Mouse (Mus musculus) midbrain, embryonic 15.5 days (tissue): Measurements from ENCODE around the gene Pard3. TPM values are rescaled to one million over a fixed set of nuclear protein-coding genes. Genes with fewer than 3 reads are reported as not detected.

Experiments
- ATAC-seq: fragments of 200-750 bp; cut with Nextera tagmentation; replicated peaks from 2 replicates; pipeline ENCODE4 v1.8.0; 2017; ENCODE audit warnings: moderate TSS enrichment
- H3K27ac ChIP-seq: fragments of 300-500 bp; sonication (generic); 2 replicates; pipeline ENCODE4 v1.5.1; 2015; ENCODE audit warnings: mild to moderate bottlenecking, inconsistent platforms
- H3K27me3 ChIP-seq: fragments of 300-500 bp; sonication (generic); replicated peaks from 2 replicates; pipeline ENCODE4 v1.6.1; 2015; ENCODE audit warnings: inconsistent platforms
- H3K36me3 ChIP-seq: fragments of 300-500 bp; sonication (generic); replicated peaks from 2 replicates; pipeline ENCODE4 v1.6.1; 2015; ENCODE audit warnings: inconsistent platforms
- H3K4me1 ChIP-seq: fragments of 300-500 bp; sonication (generic); 2 replicates; pipeline ENCODE4 v1.6.1; 2015; ENCODE audit warnings: inconsistent platforms
- H3K4me2 ChIP-seq: fragments of 300-500 bp; sonication (generic); 2 replicates; pipeline ENCODE4 v1.6.1; 2015; ENCODE audit warnings: inconsistent platforms, mild to moderate bottlenecking, moderate library complexity
- H3K4me3 ChIP-seq: fragments of 300-500 bp; sonication (generic); 2 replicates; pipeline ENCODE4 v1.5.1; 2015; ENCODE audit warnings: mild to moderate bottlenecking, inconsistent platforms
- H3K9ac ChIP-seq: fragments of 300-500 bp; sonication (generic); 2 replicates; pipeline ENCODE4 v1.6.1; 2015; ENCODE audit warnings: mild to moderate bottlenecking, inconsistent platforms
- H3K9me3 ChIP-seq: fragments of 300-500 bp; sonication (generic); 2 replicates; pipeline ENCODE4 v1.6.1; 2016; ENCODE audit warnings: inconsistent platforms
- WGBS: fragments of 180-500 bp; shearing (Covaris S2); methylation state at CpG from one replicate; pipeline ENCODE4 v1.1.7; 2015; ENCODE audit warnings: mixed read lengths; 5-methylcytosine and 5-hydroxymethylcytosine counted together
- polyA plus RNA-seq: library from polyadenylated mRNA; unstranded; fragments of >200 nt; fragmentation: Nextera tagmentation; extraction: Ambion mirVana; gene quantifications from 2 replicates; pipeline ENCODE4 v1.2.1, GENCODE M21; 2015

The Pard3 gene
- polyA plus RNA-seq, 1 experiment from 2014 or later, result 21.6 TPM

- Histone ChIP-seq H3K4me2 (no peak overlapping the region), H3K4me3 (no peak overlapping the region), H3K9me3 (no peaks in the 10 kb centered on the region), H3K27ac (no peak overlapping the region), H3K36me3 (no peaks in the 10 kb centered on the region), H3K4me1 (peaks cover 35% of the 10 kb centered on the region), H3K27me3 (no peaks in the 10 kb centered on the region), H3K9ac (no peak overlapping the region)
- no peak for ATAC-seq
- 52% methylated on average over 8 of the region's 8 CpGs for WGBS
Observed at GRCm38 (mm10) chr8:127089021-127089420, 25.3 kb downstream of the Pard3 start.

- H3K27ac ChIP-seq, result no peak overlapping the region
- H3K4me2 ChIP-seq, result no peak overlapping the region
Observed at GRCm38 (mm10) chr8:127090435-127090834, 26.7 kb downstream of the Pard3 start.

GRCm38 (mm10) chr8:127091936-127092335 is 28.2 kb downstream of the Pard3 start:
- H3K27me3 ChIP-seq, result no peaks in the 10 kb centered on the region
- H3K4me1 ChIP-seq, result peaks cover 35% of the 10 kb centered on the region
- no peak for ATAC-seq
- no peaks in the 10 kb centered on the region for H3K36me3 ChIP-seq
- peak overlapping the region; percentile 78 for H3K27ac ChIP-seq
- H3K9me3 ChIP-seq, result no peaks in the 10 kb centered on the region
- no peak overlapping the region for H3K4me3 ChIP-seq
- no peak overlapping the region for H3K9ac ChIP-seq
- 81% methylated on average over 3 of the region's 3 CpGs for WGBS
- H3K4me2 ChIP-seq, result no peak overlapping the region

More at GRCm38 (mm10) chr8:127090435-127090834, 26.7 kb downstream of the Pard3 start:
- Histone ChIP-seq H3K9me3 (no peaks in the 10 kb centered on the region), H3K36me3 (no peaks in the 10 kb centered on the region), H3K27me3 (no peaks in the 10 kb centered on the region), H3K9ac (no peak overlapping the region), H3K4me3 (no peak overlapping the region), H3K4me1 (peaks cover 40% of the 10 kb centered on the region)
- WGBS, result 88% methylated on average over 4 of the region's 4 CpGs
- ATAC-seq, result no peak

GRCm38 (mm10) chr8:127092383-127093112 is 28.9 kb downstream of the Pard3 start:
- Histone ChIP-seq H3K27ac (peak overlapping the region; percentile 78), H3K4me1 (peaks cover 35% of the 10 kb centered on the region), H3K27me3 (no peaks in the 10 kb centered on the region), H3K4me3 (0 out of 2 replicates have a peak overlapping the region, but pooled peaks have one; percentile 5), H3K36me3 (no peaks in the 10 kb centered on the region), H3K9me3 (no peaks in the 10 kb centered on the region), H3K4me2 (peak overlapping the region; percentile 41), H3K9ac (peak overlapping the region; percentile 21; the same call in 1 of the 2 replicates)
- ATAC-seq, result peak; percentile 77
- WGBS, result 8% methylated on average over 10 of the region's 10 CpGs

- H3K27ac ChIP-seq, result peak overlapping the region; percentile 78
- no peak for ATAC-seq
- no peaks in the 10 kb centered on the region for H3K36me3 ChIP-seq
- peak overlapping the region; percentile 21; the same call in 1 of the 2 replicates for H3K9ac ChIP-seq
- no peaks in the 10 kb centered on the region for H3K9me3 ChIP-seq
- H3K4me3 ChIP-seq, result 0 out of 2 replicates have a peak overlapping the region, but pooled peaks have one; percentile 5
- WGBS, result 25% methylated on average over 3 of the region's 3 CpGs
- H3K4me2 ChIP-seq, result peak overlapping the region; percentile 41
- peaks cover 30% of the 10 kb centered on the region for H3K4me1 ChIP-seq
- no peaks in the 10 kb centered on the region for H3K27me3 ChIP-seq
Observed at GRCm38 (mm10) chr8:127093113-127093426, 29.4 kb downstream of the Pard3 start.

- Histone ChIP-seq H3K4me3 (no peak overlapping the region), H3K27ac (no peak overlapping the region), H3K4me1 (peaks cover 20% of the 10 kb centered on the region), H3K9ac (no peak overlapping the region), H3K4me2 (no peak overlapping the region), H3K9me3 (no peaks in the 10 kb centered on the region), H3K36me3 (no peaks in the 10 kb centered on the region), H3K27me3 (no peaks in the 10 kb centered on the region)
- no peak for ATAC-seq
- WGBS, result 74% methylated on average over 7 of the region's 7 CpGs
Observed at GRCm38 (mm10) chr8:127095763-127096162, 32.1 kb downstream of the Pard3 start.

- no peak overlapping the region for H3K4me2 ChIP-seq
- H3K9ac ChIP-seq, result no peak overlapping the region
- no peak overlapping the region for H3K27ac ChIP-seq
- peaks cover 4% of the 10 kb centered on the region; the same call in 1 of the 2 replicates for H3K4me1 ChIP-seq
- WGBS, result 71% methylated on average over 1 of the region's 1 CpGs
- no peaks in the 10 kb centered on the region for H3K27me3 ChIP-seq
- H3K36me3 ChIP-seq, result no peaks in the 10 kb centered on the region
- H3K4me3 ChIP-seq, result no peak overlapping the region
- ATAC-seq, result no peak
- H3K9me3 ChIP-seq, result no peaks in the 10 kb centered on the region
Observed at GRCm38 (mm10) chr8:127099439-127100090, 35.9 kb downstream of the Pard3 start.

- H3K36me3 ChIP-seq, result no peaks in the 10 kb centered on the region
- H3K27ac ChIP-seq, result no peak overlapping the region
- no peak overlapping the region for H3K4me3 ChIP-seq
- H3K4me2 ChIP-seq, result no peak overlapping the region
- no peak for ATAC-seq
- H3K4me1 ChIP-seq, result peaks cover 7% of the 10 kb centered on the region; the same call in 1 of the 2 replicates
- no peaks in the 10 kb centered on the region for H3K9me3 ChIP-seq
- H3K27me3 ChIP-seq, result no peaks in the 10 kb centered on the region
- H3K9ac ChIP-seq, result no peak overlapping the region
- 72% methylated on average over 5 of the region's 5 CpGs for WGBS
Observed at GRCm38 (mm10) chr8:127103256-127103655, 39.6 kb downstream of the Pard3 start.

GRCm38 (mm10) chr8:127104616-127105015 is 40.9 kb downstream of the Pard3 start:
- WGBS, result 86% methylated on average over 2 of the region's 2 CpGs
- Histone ChIP-seq H3K9me3 (no peaks in the 10 kb centered on the region), H3K9ac (no peak overlapping the region), H3K27ac (no peak overlapping the region), H3K4me1 (peaks cover 7% of the 10 kb centered on the region; the same call in 1 of the 2 replicates), H3K4me2 (no peak overlapping the region), H3K27me3 (no peaks in the 10 kb centered on the region), H3K36me3 (no peaks in the 10 kb centered on the region), H3K4me3 (no peak overlapping the region)
- ATAC-seq, result no peak

GRCm38 (mm10) chr8:127107928-127108327 is 44.2 kb downstream of the Pard3 start:
- Histone ChIP-seq H3K27me3 (no peaks in the 10 kb centered on the region), H3K27ac (no peak overlapping the region), H3K4me1 (peaks cover 14% of the 10 kb centered on the region; the same call in 1 of the 2 replicates), H3K36me3 (no peaks in the 10 kb centered on the region), H3K4me3 (no peak overlapping the region), H3K9me3 (no peaks in the 10 kb centered on the region), H3K9ac (no peak overlapping the region), H3K4me2 (no peak overlapping the region)
- 48% methylated on average over 3 of the region's 3 CpGs for WGBS
- no peak for ATAC-seq

GRCm38 (mm10) chr8:127113209-127113608 is 49.5 kb downstream of the Pard3 start:
- H3K36me3 ChIP-seq, result no peaks in the 10 kb centered on the region
- peaks cover 8% of the 10 kb centered on the region; the same call in 1 of the 2 replicates for H3K4me1 ChIP-seq
- H3K9me3 ChIP-seq, result no peaks in the 10 kb centered on the region
- no peak for ATAC-seq
- H3K27ac ChIP-seq, result no peak overlapping the region
- H3K9ac ChIP-seq, result no peak overlapping the region
- H3K4me3 ChIP-seq, result no peak overlapping the region
- H3K4me2 ChIP-seq, result no peak overlapping the region
- WGBS, result 90% methylated on average over 5 of the region's 5 CpGs
- no peaks in the 10 kb centered on the region for H3K27me3 ChIP-seq

GRCm38 (mm10) chr8:127115837-127116236 is 52.1 kb downstream of the Pard3 start:
- WGBS, result 84% methylated on average over 3 of the region's 3 CpGs
- no peaks in the 10 kb centered on the region for H3K27me3 ChIP-seq
- peaks cover 12% of the 10 kb centered on the region for H3K4me1 ChIP-seq
- H3K9ac ChIP-seq, result no peak overlapping the region
- no peak overlapping the region for H3K4me3 ChIP-seq
- H3K27ac ChIP-seq, result no peak overlapping the region
- no peaks in the 10 kb centered on the region for H3K9me3 ChIP-seq
- no peak for ATAC-seq
- no peak overlapping the region for H3K4me2 ChIP-seq
- H3K36me3 ChIP-seq, result no peaks in the 10 kb centered on the region
